Mouse (Mus musculus): ENCODE data around the gene AC131692.1. TPM values are rescaled to one million over a fixed set of nuclear protein-coding genes. Genes with fewer than 3 reads are reported as not detected.

Gene AC131692.1
- polyA plus RNA-seq, 1 experiment from 2014 or later, result 0.43 TPM

DNA sequence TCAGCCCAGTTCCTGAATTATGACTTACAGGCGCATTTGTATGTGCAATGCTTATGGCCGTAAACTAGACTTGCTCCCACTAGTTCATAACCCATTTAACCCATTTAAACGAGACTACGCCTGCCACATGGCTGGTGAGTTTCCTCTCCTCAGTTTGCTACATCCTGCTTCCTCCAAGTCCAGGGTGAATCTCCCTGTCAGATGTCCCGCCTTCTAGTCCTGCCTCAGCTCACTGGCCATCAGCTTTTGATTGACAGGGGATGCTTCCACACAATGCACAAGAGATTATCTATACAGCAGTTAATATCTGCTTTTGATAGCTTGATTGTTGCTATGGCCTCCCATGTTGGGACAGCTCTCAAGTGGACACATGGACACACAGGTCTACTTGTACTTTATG, 39.9 kb upstream of the AC131692.1 start:
- ATAC-seq (replicated peaks; ENCODE audit: low FRiP score) (no peak), DNase-seq (ENCODE audit: low spot score) (no peak)
- Histone ChIP-seq H3K9ac (ENCODE audit: low read depth, low read length) (0 out of 2 replicates have a peak overlapping the region, but pooled peaks have one; percentile 13), H3K4me2 (no peak overlapping the region), H3K9me3 (ENCODE audit: control insufficient read depth, low read length) (no peaks in the 10 kb centered on the region), H3K4me1 (replicated peaks; ENCODE audit: control insufficient read depth, insufficient read depth, low read length) (peaks cover 13% of the 10 kb centered on the region; the same call in 1 of the 2 replicates), H3K4me3 (ENCODE audit: low read depth, low read length) (no peak overlapping the region), H3K36me3 (ENCODE audit: control insufficient read depth, insufficient read depth, low read length) (peaks cover 64% of the 10 kb centered on the region), H3K27me3 (replicated peaks; ENCODE audit: control insufficient read depth, insufficient read depth, low read length) (no peaks in the 10 kb centered on the region), H3K27ac (ENCODE audit: low read depth, low read length) (no peak overlapping the region)
- 86% methylated on average over 5 of the region's 5 CpGs for WGBS

DNA sequence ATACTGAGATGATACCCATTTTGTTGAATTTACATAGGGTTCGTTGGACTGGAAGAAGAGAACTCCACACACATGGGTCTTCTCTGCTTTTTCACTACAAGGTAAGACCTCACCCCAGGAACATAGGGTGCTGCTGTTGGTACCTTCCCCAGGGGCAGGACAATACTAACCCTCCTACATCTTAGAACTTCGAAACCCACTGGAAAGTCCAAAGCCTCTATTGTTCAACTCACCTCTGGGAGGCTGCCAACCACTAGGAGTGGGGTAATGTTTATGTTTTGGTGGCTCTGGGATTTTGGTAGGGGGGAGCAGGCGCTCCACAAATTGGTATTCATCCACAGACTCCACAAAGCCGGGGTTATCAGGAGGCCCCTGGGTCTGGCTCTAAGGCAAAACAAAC, 37.5 kb upstream of the AC131692.1 start:
- 58% methylated on average over 4 of the region's 4 CpGs for WGBS
- no peak for DNase-seq (ENCODE audit: low spot score)

DNA sequence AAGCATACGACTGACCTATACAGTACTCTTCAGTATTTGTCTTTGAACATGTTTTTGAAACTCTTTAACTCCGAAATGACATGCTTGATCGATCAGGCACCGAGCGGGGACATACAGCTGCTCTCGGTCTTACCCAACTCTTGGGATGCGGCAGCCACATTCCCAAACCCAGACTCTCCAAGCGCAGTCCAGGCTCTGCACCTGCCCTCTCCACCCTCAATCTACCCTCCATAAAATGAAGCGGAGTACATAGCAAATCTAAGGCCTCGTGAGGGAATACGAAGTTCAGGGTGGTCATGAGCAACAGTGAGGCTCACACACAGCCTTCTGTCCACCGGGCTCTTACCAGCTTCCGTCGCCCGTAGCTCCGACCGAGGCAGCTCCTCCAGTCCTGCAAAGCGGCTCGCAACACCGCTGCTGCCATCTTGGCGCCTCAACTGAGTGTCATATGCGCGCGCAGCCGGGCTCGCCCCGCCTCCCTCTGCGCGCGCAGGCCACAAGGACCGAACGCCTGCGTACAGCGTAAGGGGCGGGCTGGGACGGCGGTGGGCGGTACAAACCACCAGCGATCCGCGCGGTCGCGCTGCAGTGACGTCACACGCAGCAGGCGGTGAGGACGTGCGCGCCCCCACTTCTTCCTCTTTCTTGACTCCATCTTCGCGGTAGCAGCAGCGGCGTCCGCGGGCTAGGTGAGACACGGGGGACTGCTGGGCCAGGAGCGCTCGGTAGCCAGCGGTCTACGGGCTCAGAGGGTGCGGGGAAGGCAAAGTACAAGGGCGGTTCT, 36.7 kb upstream of the AC131692.1 start, which contains the start of the genes Mrpl49 and Fau:
Mrpl49 (minus strand) TSS at position 473 of the 784 bp plus-strand sequence.
Fau (plus strand) TSS at position 532 of the 784 bp plus-strand sequence.
- no peaks in the 10 kb centered on the region for H3K9me3 ChIP-seq (ENCODE audit: control insufficient read depth, low read length)
- peaks cover 19% of the 10 kb centered on the region for H3K4me1 ChIP-seq (replicated peaks; ENCODE audit: control insufficient read depth, insufficient read depth, low read length)
- WGBS, result under 1% methylated on average over 63 of the region's 63 CpGs
- H3K36me3 ChIP-seq (ENCODE audit: control insufficient read depth, insufficient read depth, low read length), result peaks cover 38% of the 10 kb centered on the region
- DNase-seq (ENCODE audit: low spot score) (peak; percentile 97), ATAC-seq (replicated peaks; ENCODE audit: low FRiP score) (peak; percentile 80)
- peak within 1 kb of the TSS; percentile 85 for H3K4me2 ChIP-seq
- no peaks in the 10 kb centered on the region for H3K27me3 ChIP-seq (replicated peaks; ENCODE audit: control insufficient read depth, insufficient read depth, low read length)
- peak within 1 kb of the TSS; percentile 91 for H3K4me3 ChIP-seq (ENCODE audit: low read depth, low read length)
- H3K27ac ChIP-seq (ENCODE audit: low read depth, low read length), result peak within 1 kb of the TSS; percentile 85
- H3K9ac ChIP-seq (ENCODE audit: low read depth, low read length), result peak within 1 kb of the TSS; percentile 97

More for the DNA sequence above, 37.5 kb upstream of the AC131692.1 start:
- Histone ChIP-seq H3K27me3 (replicated peaks; ENCODE audit: control insufficient read depth, insufficient read depth, low read length) (no peaks in the 10 kb centered on the region), H3K9ac (ENCODE audit: low read depth, low read length) (peak overlapping the region; percentile 97), H3K9me3 (ENCODE audit: control insufficient read depth, low read length) (no peaks in the 10 kb centered on the region), H3K4me3 (ENCODE audit: low read depth, low read length) (peak overlapping the region; percentile 91), H3K4me2 (peak overlapping the region; percentile 80), H3K36me3 (ENCODE audit: control insufficient read depth, insufficient read depth, low read length) (peaks cover 45% of the 10 kb centered on the region), H3K4me1 (replicated peaks; ENCODE audit: control insufficient read depth, insufficient read depth, low read length) (peaks cover 13% of the 10 kb centered on the region; the same call in 1 of the 2 replicates), H3K27ac (ENCODE audit: low read depth, low read length) (no peak overlapping the region)
- no peak for ATAC-seq (replicated peaks; ENCODE audit: low FRiP score)

DNA sequence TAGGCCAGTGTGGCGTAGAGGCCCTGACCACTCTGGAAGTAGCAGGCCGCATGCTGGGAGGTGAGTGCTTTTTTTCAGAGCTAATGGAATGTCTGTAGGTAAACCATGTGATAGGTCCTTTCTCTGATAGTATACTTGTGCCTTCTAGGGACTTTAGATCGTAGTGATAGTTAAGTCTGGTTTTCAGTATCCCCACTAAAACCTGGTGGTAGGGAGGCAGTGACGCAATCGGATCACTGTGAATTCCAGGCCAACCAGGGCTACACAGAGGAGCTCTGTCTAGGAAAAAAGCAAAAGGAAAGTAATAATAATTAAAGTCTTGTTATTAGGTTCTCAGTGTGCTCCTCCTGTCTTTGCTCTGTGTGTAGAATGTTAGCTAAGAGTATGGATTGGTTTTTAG, 35.7 kb upstream of the AC131692.1 start:
- H3K9me3 ChIP-seq (ENCODE audit: control insufficient read depth, low read length), result no peaks in the 10 kb centered on the region
- peaks cover 28% of the 10 kb centered on the region for H3K36me3 ChIP-seq (ENCODE audit: control insufficient read depth, insufficient read depth, low read length)
- 12% methylated on average over 5 of the region's 5 CpGs for WGBS
- H3K27ac ChIP-seq (ENCODE audit: low read depth, low read length), result peak overlapping the region; percentile 85
- ATAC-seq (replicated peaks; ENCODE audit: low FRiP score), result no peak
- DNase-seq (ENCODE audit: low spot score), result no peak
- peaks cover 20% of the 10 kb centered on the region for H3K4me1 ChIP-seq (replicated peaks; ENCODE audit: control insufficient read depth, insufficient read depth, low read length)
- peak overlapping the region; percentile 97 for H3K9ac ChIP-seq (ENCODE audit: low read depth, low read length)
- H3K27me3 ChIP-seq (replicated peaks; ENCODE audit: control insufficient read depth, insufficient read depth, low read length), result no peaks in the 10 kb centered on the region
- H3K4me2 ChIP-seq, result peak overlapping the region; percentile 85
- H3K4me3 ChIP-seq (ENCODE audit: low read depth, low read length), result peak overlapping the region; percentile 91

DNA sequence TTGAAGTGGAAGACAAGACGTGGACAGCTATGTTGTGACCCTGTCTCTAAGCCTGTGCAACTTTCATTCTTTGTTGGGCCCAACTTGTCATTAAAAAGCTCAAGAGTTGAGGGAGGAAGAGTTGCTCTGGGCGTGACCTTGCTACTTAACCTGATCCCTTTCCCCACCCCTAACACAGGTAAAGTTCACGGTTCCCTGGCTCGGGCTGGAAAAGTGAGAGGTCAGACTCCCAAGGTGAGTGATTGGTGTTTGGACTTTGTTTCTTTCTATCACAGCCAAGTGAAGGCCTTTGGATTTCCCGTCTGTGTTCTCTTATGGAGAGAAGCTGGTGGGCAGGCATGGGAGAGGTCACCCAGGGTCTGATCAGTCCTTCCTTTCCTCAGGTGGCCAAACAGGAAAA, 35.3 kb upstream of the AC131692.1 start:
- WGBS, result 79% methylated on average over 5 of the region's 5 CpGs

DNA sequence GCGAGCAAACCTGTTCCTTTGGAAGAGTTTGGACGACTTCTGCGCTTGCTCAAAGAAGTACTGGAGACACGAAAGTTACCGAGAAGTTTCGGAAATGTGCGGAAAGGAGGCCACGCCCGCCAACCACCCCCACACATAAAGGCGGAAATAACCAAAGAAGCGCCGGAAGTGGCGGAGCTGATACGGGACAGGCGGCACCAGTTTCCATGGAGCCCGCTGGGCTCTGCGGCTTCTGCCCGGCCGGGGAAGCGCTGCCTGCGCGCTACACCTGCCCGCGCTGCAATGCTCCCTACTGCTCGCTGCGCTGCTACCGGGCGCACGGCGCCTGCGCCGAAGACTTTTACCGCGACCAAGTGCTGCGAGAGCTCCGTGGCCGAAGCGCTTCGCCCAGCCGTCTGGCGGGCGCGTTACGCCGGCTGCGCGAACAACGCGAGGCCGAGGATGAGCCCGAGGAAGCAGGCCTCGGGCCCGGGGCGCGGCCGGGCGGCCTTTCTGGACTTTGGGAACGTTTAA, 33.1 kb upstream of the AC131692.1 start, which contains the start of gene Znhit2:
Znhit2 (plus strand) TSS at position 172 of the 513 bp plus-strand sequence.
- Histone ChIP-seq H3K27me3 (replicated peaks; ENCODE audit: control insufficient read depth, insufficient read depth, low read length) (no peaks in the 10 kb centered on the region), H3K27ac (ENCODE audit: low read depth, low read length) (peak within 1 kb of the TSS; percentile 94), H3K9ac (ENCODE audit: low read depth, low read length) (peak within 1 kb of the TSS; percentile 91), H3K9me3 (ENCODE audit: control insufficient read depth, low read length) (no peaks in the 10 kb centered on the region), H3K36me3 (ENCODE audit: control insufficient read depth, insufficient read depth, low read length) (peaks cover 8% of the 10 kb centered on the region; the same call in 1 of the 2 replicates), H3K4me1 (replicated peaks; ENCODE audit: control insufficient read depth, insufficient read depth, low read length) (peaks cover 18% of the 10 kb centered on the region), H3K4me3 (ENCODE audit: low read depth, low read length) (peak within 1 kb of the TSS; percentile 79), H3K4me2 (peak within 1 kb of the TSS; percentile 99)
- peak; percentile 91 for DNase-seq (ENCODE audit: low spot score)
- WGBS, result under 1% methylated on average over 58 of the region's 58 CpGs
- ATAC-seq (replicated peaks; ENCODE audit: low FRiP score), result peak; percentile 70

More for the DNA sequence above, 35.3 kb upstream of the AC131692.1 start:
- Histone ChIP-seq H3K4me1 (replicated peaks; ENCODE audit: control insufficient read depth, insufficient read depth, low read length) (peaks cover 20% of the 10 kb centered on the region), H3K4me3 (ENCODE audit: low read depth, low read length) (peak overlapping the region; percentile 91), H3K27me3 (replicated peaks; ENCODE audit: control insufficient read depth, insufficient read depth, low read length) (no peaks in the 10 kb centered on the region), H3K9ac (ENCODE audit: low read depth, low read length) (peak overlapping the region; percentile 97), H3K36me3 (ENCODE audit: control insufficient read depth, insufficient read depth, low read length) (peaks cover 24% of the 10 kb centered on the region), H3K27ac (ENCODE audit: low read depth, low read length) (peak overlapping the region; percentile 85), H3K4me2 (peak overlapping the region; percentile 85), H3K9me3 (ENCODE audit: control insufficient read depth, low read length) (no peaks in the 10 kb centered on the region)
- ATAC-seq (replicated peaks; ENCODE audit: low FRiP score) (no peak), DNase-seq (ENCODE audit: low spot score) (no peak)

DNA sequence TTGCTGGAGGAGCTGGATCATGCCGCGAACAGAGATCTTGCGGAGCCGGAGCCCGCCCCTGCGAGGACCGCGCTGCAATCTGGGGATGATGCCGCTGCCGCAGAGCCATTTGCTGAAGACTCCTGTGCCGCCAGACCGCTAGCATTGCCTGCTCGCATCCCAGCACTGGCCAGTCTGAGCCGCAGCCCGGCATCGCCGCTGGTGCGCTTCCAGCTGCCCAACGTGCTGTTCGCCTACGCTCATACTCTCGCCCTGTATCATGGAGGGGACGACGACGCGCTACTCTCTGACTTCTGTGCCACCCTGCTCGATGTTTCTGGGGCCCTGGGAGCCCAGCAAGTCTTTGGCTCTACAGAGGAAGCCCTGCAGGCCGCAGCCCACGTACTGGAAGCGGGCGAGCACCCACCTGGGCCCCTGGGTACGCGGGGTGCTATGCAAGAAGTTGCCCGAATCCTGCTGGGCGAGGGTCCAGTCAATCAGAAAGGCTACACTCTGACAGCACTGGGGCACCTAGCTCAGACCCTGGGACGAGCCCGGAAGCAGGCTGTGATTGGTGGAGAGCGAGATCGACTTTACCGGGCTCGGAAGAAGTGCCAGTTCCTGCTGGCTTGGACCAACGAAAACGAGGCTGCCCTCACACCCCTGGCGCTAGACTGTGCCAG, 32.4 kb upstream of the AC131692.1 start:
- peak; percentile 66 for DNase-seq (ENCODE audit: low spot score)
- peaks cover 8% of the 10 kb centered on the region; the same call in 1 of the 2 replicates for H3K36me3 ChIP-seq (ENCODE audit: control insufficient read depth, insufficient read depth, low read length)

DNA sequence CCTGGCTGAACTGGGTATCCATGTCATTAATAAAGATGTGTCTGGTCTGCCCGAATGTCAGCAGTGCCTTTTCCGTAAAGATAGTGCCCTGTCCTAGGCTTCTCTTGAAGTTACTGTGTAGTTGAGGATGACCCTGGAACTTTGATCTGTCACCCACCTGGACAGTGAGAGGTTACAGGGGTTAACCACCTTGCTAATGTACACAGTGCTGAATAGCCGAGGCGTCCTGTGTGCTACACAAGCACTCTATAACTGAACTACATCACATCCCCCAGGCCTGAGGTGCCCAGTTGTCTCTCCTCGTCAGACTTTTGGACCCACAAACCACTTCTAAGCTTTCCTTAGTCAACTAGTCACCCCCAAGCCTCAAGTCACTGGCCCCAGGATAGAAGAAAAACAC, 31.8 kb upstream of the AC131692.1 start:
- 49% methylated on average over 5 of the region's 5 CpGs for WGBS
- Histone ChIP-seq H3K9me3 (ENCODE audit: control insufficient read depth, low read length) (no peaks in the 10 kb centered on the region), H3K9ac (ENCODE audit: low read depth, low read length) (peak overlapping the region; percentile 91), H3K4me3 (ENCODE audit: low read depth, low read length) (peak overlapping the region; percentile 79), H3K36me3 (ENCODE audit: control insufficient read depth, insufficient read depth, low read length) (peaks cover 8% of the 10 kb centered on the region; the same call in 1 of the 2 replicates), H3K27me3 (replicated peaks; ENCODE audit: control insufficient read depth, insufficient read depth, low read length) (no peaks in the 10 kb centered on the region), H3K27ac (ENCODE audit: low read depth, low read length) (peak overlapping the region; percentile 94; the same call in 1 of the 2 replicates), H3K4me2 (peak overlapping the region; percentile 99), H3K4me1 (replicated peaks; ENCODE audit: control insufficient read depth, insufficient read depth, low read length) (peaks cover 22% of the 10 kb centered on the region)
- DNase-seq (ENCODE audit: low spot score) (no peak), ATAC-seq (replicated peaks; ENCODE audit: low FRiP score) (no peak)

More for the DNA sequence above, 32.4 kb upstream of the AC131692.1 start:
- Histone ChIP-seq H3K4me3 (ENCODE audit: low read depth, low read length) (peak overlapping the region; percentile 79), H3K27me3 (replicated peaks; ENCODE audit: control insufficient read depth, insufficient read depth, low read length) (no peaks in the 10 kb centered on the region), H3K9ac (ENCODE audit: low read depth, low read length) (peak overlapping the region; percentile 91), H3K27ac (ENCODE audit: low read depth, low read length) (peak overlapping the region; percentile 94), H3K4me2 (peak overlapping the region; percentile 99), H3K9me3 (ENCODE audit: control insufficient read depth, low read length) (no peaks in the 10 kb centered on the region), H3K4me1 (replicated peaks; ENCODE audit: control insufficient read depth, insufficient read depth, low read length) (peaks cover 21% of the 10 kb centered on the region)
- ATAC-seq (replicated peaks; ENCODE audit: low FRiP score), result peak; percentile 6; the same call in 1 of the 2 replicates
- WGBS, result 1% methylated on average over 44 of the region's 44 CpGs

Data from liver, embryonic 11.5 days (tissue).